Mouse (Mus musculus) myocyte (in vitro differentiated cells): ENCODE measurements around the gene Aqp6.

ENCODE experiments used
- CEBPB ChIP-seq: IDR thresholded peaks from 2 replicates; pipeline ENCODE4 v1.6.1; 2011; ENCODE audit warnings: mild to moderate bottlenecking, moderate library complexity; ENCODE audit not compliant: poor library complexity, insufficient read depth, severe bottlenecking
- E2F4 ChIP-seq: IDR thresholded peaks from one replicate; pipeline ENCODE4 v1.6.1; 2011; ENCODE audit warnings: mild to moderate bottlenecking, control low read depth, moderate library complexity; ENCODE audit not compliant: insufficient read depth
- MAX ChIP-seq: IDR thresholded peaks from one replicate; pipeline ENCODE4 v1.6.1; 2011; ENCODE audit warnings: low read depth, mild to moderate bottlenecking, control low read depth
- MYOD1 ChIP-seq, 3 experiments: IDR thresholded peaks; one replicate each; pipeline ENCODE4 v1.6.1; 2011; ENCODE audit warnings: control low read depth in 2 of 3, low read depth in 2 of 3, mild to moderate bottlenecking in 2 of 3, moderate library complexity in 1 of 3; ENCODE audit not compliant: insufficient read length in 2 of 3, control insufficient read depth in 1 of 3
- MYOG ChIP-seq, 3 experiments: IDR thresholded peaks; one replicate each; pipeline ENCODE4 v1.6.1; 2011; ENCODE audit warnings: control low read depth in 2 of 3, low read depth in 2 of 3, mild to moderate bottlenecking in 2 of 3; ENCODE audit not compliant: insufficient read length in 2 of 3, control insufficient read depth in 1 of 3, insufficient read depth in 1 of 3
- POLR2A ChIP-seq: IDR thresholded peaks from one replicate; pipeline ENCODE4 v1.6.1; 2011; ENCODE audit warnings: low read depth, mild to moderate bottlenecking, control low read depth, moderate library complexity; ENCODE audit not compliant: insufficient read length
- POLR2AphosphoS2 ChIP-seq: IDR thresholded peaks from one replicate; pipeline ENCODE4 v1.6.1; 2011; ENCODE audit warnings: low read depth, control low read depth; ENCODE audit not compliant: insufficient read length
- REST ChIP-seq: IDR thresholded peaks from one replicate; pipeline ENCODE4 v1.6.1; 2011; ENCODE audit warnings: mild to moderate bottlenecking, control low read depth, moderate library complexity; ENCODE audit not compliant: insufficient read depth, insufficient read length
- SRF ChIP-seq: IDR thresholded peaks from one replicate; pipeline ENCODE4 v1.6.1; 2011; ENCODE audit warnings: low read depth; ENCODE audit not compliant: control insufficient read depth, insufficient read length
- TCF12 ChIP-seq: IDR thresholded peaks from one replicate; pipeline ENCODE4 v1.6.1; 2011; ENCODE audit warnings: mild to moderate bottlenecking, control low read depth; ENCODE audit not compliant: poor library complexity, insufficient read depth, severe bottlenecking
- TCF3 ChIP-seq: IDR thresholded peaks from one replicate; pipeline ENCODE4 v1.6.1; 2011; ENCODE audit warnings: low read depth, control low read depth; ENCODE audit not compliant: insufficient read length

DNA sequence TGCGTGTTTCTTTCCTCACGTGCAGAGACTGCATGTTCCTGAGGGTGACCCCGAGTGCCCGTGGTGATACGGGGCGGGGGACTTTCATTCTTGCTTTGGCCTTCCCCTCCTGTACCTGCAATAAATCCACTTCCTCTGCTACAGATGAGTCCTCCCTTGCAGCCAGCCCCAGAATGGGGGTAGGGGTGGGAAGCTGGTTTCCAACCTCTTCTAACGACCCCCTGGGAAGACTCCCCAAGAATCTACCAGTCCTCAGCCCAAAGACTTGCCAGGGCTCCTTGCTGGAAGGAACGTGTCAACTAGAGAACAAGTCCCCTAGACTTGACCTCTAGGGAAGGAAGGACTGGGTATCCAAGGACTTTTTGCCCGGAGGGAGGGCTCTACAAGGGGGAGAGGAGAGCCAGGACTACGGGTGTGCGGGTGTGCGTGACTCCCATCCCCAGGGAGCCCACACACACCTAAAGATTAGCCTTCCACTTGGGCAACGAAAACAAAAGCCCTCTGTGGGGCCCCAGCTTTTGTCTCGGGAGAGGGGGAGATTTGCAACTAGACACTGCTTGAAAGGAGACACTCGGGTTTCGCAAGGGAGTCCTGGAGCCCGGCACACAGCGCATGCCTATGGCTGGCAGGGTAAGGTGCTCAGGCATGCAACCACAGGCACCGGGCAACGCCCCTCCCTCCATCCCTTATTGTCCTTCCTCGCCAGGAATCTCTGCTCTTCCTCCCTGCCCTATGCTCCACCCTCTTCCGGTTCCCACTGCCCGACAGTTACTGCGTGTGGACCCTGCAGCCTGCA lies 16.6 kb upstream of the Aqp6 start:
- TF ChIP-seq MYOG (IDR thresholded peaks at IDR 0.05; ENCODE audit: control insufficient read depth in 1 of 3, insufficient read depth in 1 of 3, insufficient read length in 2 of 3, low read depth in 2 of 3): peak in 1 of 3 experiments; percentile 28
- TF ChIP-seq CEBPB: peak; percentile 87
- peak; percentile 56 for TF ChIP-seq POLR2A
- TF ChIP-seq POLR2AphosphoS2: no peak
- TF ChIP-seq E2F4: no peak
- no peak for TF ChIP-seq TCF3
- no peak for TF ChIP-seq MAX
- peak in 1 of 3 experiments; percentile 32 for TF ChIP-seq MYOD1 (IDR thresholded peaks at IDR 0.05; ENCODE audit: control insufficient read depth in 1 of 3, insufficient read length in 2 of 3, low read depth in 2 of 3)
- TF ChIP-seq REST: no peak
- no peak for TF ChIP-seq TCF12
- peak; percentile 23 for TF ChIP-seq SRF
